Mouse (Mus musculus) stomach, adult 2 months (tissue): Measurements from ENCODE around the gene Pdk1. TPM values are rescaled to one million over a fixed set of nuclear protein-coding genes. Genes with fewer than 3 reads are reported as not detected.

Experiments
- polyA plus RNA-seq: library from polyadenylated mRNA; depleted of rRNA; stranded (reverse); fragments of >200 nt; gene quantifications from 2 replicates; pipeline ENCODE4 v1.2.3, GENCODE M21; 2012; rRNA removed

Gene Pdk1
- 10.7 and 22.8 TPM in 2 replicates for polyA plus RNA-seq

DNA sequence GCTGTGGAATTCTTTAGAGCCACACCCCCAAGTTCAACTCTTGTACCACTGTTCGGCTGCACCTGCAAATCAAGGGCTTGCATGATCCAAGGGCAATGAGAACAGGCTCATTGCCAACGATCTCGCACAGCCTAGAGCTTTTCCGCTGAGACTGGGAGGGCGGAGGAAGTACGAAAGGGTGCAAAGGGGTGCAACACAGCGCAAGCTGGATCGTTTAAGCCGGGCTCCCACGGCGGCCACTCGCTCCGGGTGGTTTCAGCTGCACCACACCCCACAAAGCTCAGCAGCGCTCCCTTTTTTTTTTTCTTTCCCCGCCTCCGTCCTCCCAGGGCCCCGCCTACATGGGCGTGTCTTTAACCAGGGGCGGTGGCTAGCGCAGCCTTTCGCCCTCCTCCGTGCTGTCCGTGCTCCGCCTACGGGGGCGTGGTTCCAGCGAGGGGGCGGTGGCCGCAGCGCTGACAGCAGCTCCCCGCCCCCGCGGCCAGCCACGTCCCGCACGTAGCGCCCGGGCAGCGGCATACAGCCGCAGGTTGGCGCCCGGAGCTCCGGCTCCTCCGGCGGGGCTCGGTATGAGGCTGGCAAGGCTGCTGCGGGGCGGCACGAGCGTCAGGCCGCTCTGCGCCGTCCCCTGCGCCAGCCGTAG is at the start of gene Pdk1:
Gene Pdk1, plus strand, starts transcription at position 424 of the 643 bp plus-strand sequence.

Other genes with a start within 250 kb of the Pdk1 start
- 14.4 and 20.9 TPM in 2 replicates for gene Itga6, start 127.6 kb upstream of the Pdk1 start, polyA plus RNA-seq
- gene Rapgef4, start 108.0 kb downstream of the Pdk1 start, polyA plus RNA-seq, result 1.4 and 2.7 TPM in 2 replicates